Mouse (Mus musculus) monocyte, adult 5-6 weeks (primary cell): ENCODE measurements around the gene Lin28a. TPM values are rescaled to one million over a fixed set of nuclear protein-coding genes. Genes with fewer than 3 reads are reported as not detected.

Source experiments
- ATAC-seq: fragments of 153-309, 156-312 bp; replicated peaks from 2 replicates; pipeline ENCODE4 v1.8.0; 2017; ENCODE audit warnings: mild to moderate bottlenecking; ENCODE audit not compliant: low TSS enrichment, insufficient number of reproducible peaks, severe bottlenecking, poor library complexity, low FRiP score
- total RNA-seq: library from RNA; stranded (forward); fragments of 200-1000, 200-491, 200-594 nt; gene quantifications from 3 replicates; pipeline ENCODE4 v1.2.3, GENCODE M21; 2017

Lin28a gene
- 0.19 TPM in 1 of 3 replicates, not detected in the others for total RNA-seq

DNA sequence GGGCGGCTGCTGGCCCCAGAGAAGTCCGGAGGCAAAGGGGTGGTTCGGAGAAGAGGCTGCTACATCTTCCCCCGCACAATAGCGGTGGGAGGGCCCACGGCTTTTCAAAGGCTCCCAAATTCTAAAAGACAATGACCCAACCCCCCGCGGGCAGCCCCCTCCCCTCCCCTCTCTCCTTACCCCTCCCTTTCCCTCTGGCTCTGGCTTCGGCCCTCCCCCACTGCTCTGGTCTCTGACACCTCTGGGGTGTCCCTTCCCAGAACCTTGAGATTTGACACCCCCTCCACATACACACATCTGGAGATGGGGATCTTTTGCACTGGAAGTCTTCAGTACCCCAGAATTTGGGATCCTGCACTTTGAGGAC lies at the start of gene Lin28a:
Gene Lin28a (minus strand): TSS at position 63 of the 367 bp plus-strand sequence.
- no peak for ATAC-seq

DNA sequence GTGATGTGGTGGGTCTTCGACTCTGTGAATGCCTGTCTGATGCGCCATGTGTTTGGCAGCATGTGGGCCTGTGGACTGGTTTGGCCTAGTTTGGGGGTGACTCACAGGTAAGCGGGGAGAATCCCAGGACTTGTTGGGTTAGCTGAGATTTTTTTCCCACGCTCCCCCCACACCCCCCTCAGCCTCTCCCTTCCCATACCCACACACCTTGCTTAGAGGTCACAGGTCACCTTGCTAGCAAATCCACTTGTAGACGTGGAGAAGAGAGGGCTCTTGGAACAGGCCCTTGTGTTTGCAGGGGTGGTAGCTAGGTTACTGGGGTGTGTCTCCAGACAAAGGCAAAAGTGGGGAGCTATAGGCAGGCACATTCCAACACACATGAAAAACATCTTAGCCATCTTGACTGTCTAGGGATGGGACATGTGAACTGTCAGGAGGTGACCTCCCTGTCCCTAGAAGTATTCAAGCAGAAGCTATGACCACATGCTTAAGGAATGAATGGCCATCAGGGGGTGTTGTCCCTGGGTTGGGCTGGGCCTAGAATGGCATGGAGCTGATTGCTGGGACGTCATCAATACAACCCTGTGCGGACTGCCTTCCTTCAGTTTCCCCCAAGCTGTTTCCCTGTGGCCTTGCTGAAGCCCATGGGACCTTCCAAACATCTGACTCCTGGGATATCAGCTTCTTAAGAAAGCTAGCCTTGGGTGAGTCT lies 49.3 kb upstream of the Lin28a start:
- ATAC-seq: no peak

GRCm38 (mm10) chr4:134067383-134067782 lies 48.7 kb upstream of the Lin28a start:
- no peak for ATAC-seq

- ATAC-seq: no peak
Measured at GRCm38 (mm10) chr4:134065431-134066004, 46.9 kb upstream of the Lin28a start.

- ATAC-seq: no peak
Measured at GRCm38 (mm10) chr4:134062561-134062960, 43.9 kb upstream of the Lin28a start.

GRCm38 (mm10) chr4:134061944-134062446 lies 43.4 kb upstream of the Lin28a start:
- ATAC-seq: no peak

- ATAC-seq: no peak
Measured at GRCm38 (mm10) chr4:134061166-134061830, 42.7 kb upstream of the Lin28a start.

GRCm38 (mm10) chr4:134060135-134060865 lies 41.7 kb upstream of the Lin28a start, which contains the start of gene Crybg2:
Gene Crybg2 (plus strand): TSS chr4:134060815.
- no peak for ATAC-seq

GRCm38 (mm10) chr4:134058908-134059307 lies 40.3 kb upstream of the Lin28a start:
- ATAC-seq: no peak

DNA sequence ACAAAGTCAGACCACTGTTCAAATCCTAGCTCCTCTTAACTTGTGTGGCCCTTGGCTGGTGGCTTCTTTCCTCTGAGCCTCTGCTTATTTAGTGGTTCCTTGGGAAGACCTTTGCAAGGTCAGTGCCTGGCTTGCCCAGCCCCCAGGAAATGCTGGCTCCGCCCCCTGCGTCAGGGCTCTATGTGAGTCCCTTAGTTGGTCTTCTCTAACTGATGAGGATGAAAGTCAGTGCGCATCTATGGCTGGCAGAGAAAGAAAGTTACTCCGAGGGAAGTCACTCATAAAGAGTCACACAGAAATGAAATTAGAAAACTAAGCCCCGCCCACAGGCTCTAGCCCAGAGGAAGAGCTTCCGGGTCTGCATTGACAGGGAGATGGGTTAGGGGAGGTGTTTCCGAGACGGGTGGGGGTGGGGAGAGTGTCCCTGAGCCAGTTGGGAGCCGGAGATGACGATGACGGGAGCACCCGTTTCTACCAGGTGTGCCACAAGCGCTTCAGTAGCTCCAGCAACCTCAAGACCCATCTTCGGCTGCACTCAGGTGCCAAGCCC lies 39.6 kb upstream of the Lin28a start:
- no peak for ATAC-seq

- ATAC-seq: no peak
Measured at GRCm38 (mm10) chr4:134053538-134053937, 34.9 kb upstream of the Lin28a start, which contains the start of gene Zfp683. Gene Zfp683 (plus strand): TSS chr4:134053838.

DNA sequence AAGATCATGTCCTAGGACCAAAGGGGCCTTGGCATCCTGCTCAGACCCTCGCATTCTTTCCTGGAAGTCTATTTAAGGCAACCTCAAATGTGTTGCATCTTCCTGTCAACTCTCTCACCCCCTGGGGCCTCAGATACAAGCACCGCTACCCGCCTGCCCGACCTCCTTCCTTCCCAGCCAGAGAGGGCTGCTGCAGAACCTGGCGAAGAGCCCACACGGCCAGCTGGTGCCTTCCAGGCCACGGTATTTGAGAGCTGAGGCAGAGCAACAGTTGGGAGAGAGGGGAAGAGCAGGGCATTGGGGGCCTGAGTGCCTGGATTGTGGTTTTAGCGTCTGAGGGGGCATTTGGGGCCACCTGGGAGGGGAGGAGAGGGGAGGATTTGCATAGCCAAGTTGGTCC lies 33.9 kb upstream of the Lin28a start:
- ATAC-seq: no peak

- ATAC-seq: no peak
Measured at GRCm38 (mm10) chr4:134051912-134052311, 33.3 kb upstream of the Lin28a start.

DNA sequence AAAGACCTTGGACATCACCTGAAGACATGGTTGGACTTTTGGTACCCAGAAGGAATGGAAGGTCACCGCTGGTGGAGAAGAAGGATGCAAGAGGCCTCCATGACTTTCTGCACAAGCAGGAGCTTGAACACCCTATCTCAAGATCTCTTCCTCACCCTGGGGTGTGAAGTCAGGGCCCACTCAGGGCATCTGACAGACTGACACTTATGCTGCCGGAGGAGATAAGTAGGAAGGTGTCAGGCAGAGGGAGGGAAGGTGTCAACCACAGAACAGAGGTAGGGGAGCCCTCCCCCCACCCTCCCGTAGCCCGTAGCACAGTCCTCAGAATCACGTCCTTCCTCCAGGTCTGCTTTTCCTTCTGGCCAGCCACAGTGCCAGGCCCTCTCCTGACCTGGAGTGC lies 29.0 kb upstream of the Lin28a start:
- peak; percentile 50; the same call in 1 of the 2 replicates for ATAC-seq

- no peak for ATAC-seq
Measured at GRCm38 (mm10) chr4:134043041-134043440, 24.4 kb upstream of the Lin28a start.

DNA sequence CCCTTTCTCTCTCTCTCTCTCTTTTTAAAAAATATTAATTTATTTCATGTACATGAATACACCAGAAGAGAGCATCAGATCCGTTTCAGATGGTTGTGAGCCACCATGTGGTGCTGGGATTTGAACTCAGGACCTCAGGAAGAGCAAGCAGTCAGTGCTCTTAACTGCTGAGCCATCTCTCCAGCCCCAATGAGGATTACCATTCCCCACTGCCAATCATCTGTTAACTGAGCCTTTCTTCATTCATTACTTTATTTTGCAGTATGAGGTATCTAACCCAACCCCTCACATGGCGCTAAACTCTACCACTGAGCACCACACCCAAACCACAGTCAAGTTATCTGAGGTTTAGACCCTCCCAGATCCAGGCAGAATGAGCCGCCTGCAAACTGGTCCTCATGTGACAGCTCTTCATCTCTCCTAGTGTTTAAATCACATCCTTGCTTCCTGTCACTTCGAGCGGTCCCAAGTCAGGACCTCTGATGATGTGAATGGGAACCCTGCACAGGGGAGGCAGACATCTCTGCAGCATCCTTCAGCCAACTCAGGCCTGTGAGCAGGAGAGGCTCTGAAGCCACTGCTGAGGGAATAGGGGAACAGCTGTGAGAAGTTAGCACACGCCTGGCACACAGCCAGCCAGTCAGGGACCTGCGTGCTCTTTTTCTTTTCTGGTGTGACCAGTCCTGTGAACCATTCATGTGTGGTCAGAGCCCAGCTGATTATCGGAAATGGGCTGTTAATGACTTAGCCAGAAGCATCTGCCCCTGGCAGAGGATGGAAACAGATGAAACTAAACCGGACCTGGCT lies 22.9 kb upstream of the Lin28a start:
- ATAC-seq: 0 out of 2 replicates have a peak, but pooled peaks have one; percentile 70

- peak; percentile 79 for ATAC-seq
Measured at GRCm38 (mm10) chr4:134035953-134036352, 17.3 kb upstream of the Lin28a start.

DNA sequence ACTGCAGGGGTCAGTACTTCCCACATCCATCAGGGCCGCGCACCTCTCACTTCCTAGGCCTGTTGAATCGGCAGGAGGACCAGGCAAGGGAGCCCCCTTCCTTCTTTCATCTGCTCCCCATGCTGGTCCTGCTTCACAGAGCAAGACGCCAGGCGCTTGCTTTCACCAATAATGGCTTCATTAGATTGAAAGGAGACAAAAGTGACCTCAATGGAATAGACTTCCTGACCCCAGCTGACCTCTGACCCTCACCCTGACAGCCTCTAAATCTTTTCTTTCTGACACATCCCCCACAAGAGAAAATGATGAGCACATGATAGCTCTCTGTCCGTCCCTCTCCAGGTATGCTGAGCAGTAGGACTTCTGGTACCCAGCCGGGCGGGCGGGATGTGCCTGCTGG lies 7.2 kb upstream of the Lin28a start:
- ATAC-seq: no peak
